Mouse (Mus musculus) kidney, postnatal 0 days (tissue): ENCODE measurements at regions not wholly inside any gene's neighbourhood (a gene's known extent, or its start where the extent isn't known, plus 50 kb on each side); places are given as distances from the start of the nearest gene placed in this dataset.
A peak's percentile ranks its signal among the peaks of the same experiment; 100 is the strongest.

Experiments used
- ATAC-seq: fragments of 200-750 bp; cut with Nextera tagmentation; replicated peaks from 2 replicates; pipeline ENCODE4 v1.8.0; 2017; ENCODE audit warnings: low read depth, moderate number of reproducible peaks, moderate TSS enrichment, moderate library complexity; ENCODE audit not compliant: low FRiP score
- DNase-seq: peaks from one replicate; pipeline ENCODE4 v3.0.0-alpha.2; 2016; ENCODE audit warnings: low spot score
- H3K27ac ChIP-seq: fragments of 300-500 bp; sonication (generic); 2 replicates; pipeline ENCODE4 v1.5.1; 2014; ENCODE audit warnings: mild to moderate bottlenecking
- H3K27me3 ChIP-seq: fragments of 300-500 bp; sonication (generic); 2 replicates; pipeline ENCODE4 v1.6.1; 2014; ENCODE audit warnings: low read length, mixed read lengths; ENCODE audit not compliant: insufficient read depth
- H3K36me3 ChIP-seq: fragments of 300-500 bp; sonication (generic); 2 replicates; pipeline ENCODE4 v1.6.1; 2014; ENCODE audit warnings: low read length, mixed read lengths; ENCODE audit not compliant: insufficient read depth
- H3K4me1 ChIP-seq: fragments of 300-500 bp; sonication (generic); replicated peaks from 2 replicates; pipeline ENCODE4 v1.6.1; 2014; ENCODE audit warnings: antibody characterized with exemption, low read length, mixed read lengths; ENCODE audit not compliant: insufficient read depth
- H3K4me2 ChIP-seq: fragments of 300-500 bp; sonication (generic); 2 replicates; pipeline ENCODE4 v1.6.1; 2014; ENCODE audit warnings: mild to moderate bottlenecking, low read length, moderate library complexity, mixed read lengths
- H3K4me3 ChIP-seq: fragments of 300-500 bp; sonication (generic); replicated peaks from 2 replicates; pipeline ENCODE4 v1.5.1; 2014; ENCODE audit warnings: low read depth, low read length
- H3K9ac ChIP-seq: fragments of 300-500 bp; sonication (generic); 2 replicates; pipeline ENCODE4 v1.6.1; 2014; ENCODE audit warnings: low read depth, low read length
- H3K9me3 ChIP-seq: fragments of 300-500 bp; sonication (generic); replicated peaks from 2 replicates; pipeline ENCODE4 v1.6.1; 2016; ENCODE audit warnings: low read length, inconsistent platforms, mixed read lengths
- CTCF ChIP-seq: IDR thresholded peaks from 2 replicates; pipeline ENCODE4 v1.5.1; 2016; ENCODE audit warnings: antibody characterized with exemption, low read depth, mild to moderate bottlenecking, moderate library complexity
- WGBS: fragments of 180-500 bp; shearing (Covaris S2); extraction: QIAGEN DNeasy Blood & Tissue Kit; methylation state at CpG from one replicate; pipeline ENCODE4 v1.1.7; 2014; 5-methylcytosine and 5-hydroxymethylcytosine counted together

DNA sequence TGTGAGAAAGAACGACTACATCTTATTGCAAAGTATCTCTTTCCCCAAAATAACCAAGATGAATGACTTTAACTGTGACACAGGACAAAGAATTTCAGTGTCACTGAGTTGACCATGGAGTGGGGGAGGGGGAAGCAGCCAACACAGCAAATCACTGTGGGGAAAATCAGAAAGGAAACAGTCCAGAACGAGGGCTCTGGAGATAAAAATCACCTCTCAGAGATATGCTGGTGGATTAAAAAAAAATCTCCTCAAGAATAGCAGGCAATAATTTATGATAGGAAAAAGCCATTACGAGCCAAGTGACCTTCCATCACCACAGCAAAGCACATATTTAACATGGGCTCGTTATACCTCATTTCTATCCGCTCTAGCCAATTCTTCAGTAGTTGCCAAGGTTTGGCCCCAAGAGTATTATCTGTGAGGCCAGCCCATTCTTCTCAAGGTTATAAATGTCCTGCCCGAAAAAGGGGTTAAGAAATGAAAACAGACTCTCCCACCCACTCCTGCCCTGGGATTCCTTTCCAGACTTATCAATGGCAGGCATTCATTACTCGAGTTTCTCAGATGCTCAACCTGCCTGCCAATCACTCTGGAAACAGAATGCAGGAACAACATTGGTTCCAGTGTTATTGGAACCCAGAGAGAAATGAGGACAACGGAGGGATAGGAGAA lies 181.6 kb upstream of the Clint1 start:
- H3K36me3 ChIP-seq = no peaks in the 10 kb centered on the region
- no peaks in the 10 kb centered on the region for H3K27me3 ChIP-seq
- no peak overlapping the region for H3K4me3 ChIP-seq
- H3K4me2 ChIP-seq = no peak overlapping the region
- DNase-seq (peak; percentile 54), ATAC-seq (no peak)
- no peaks in the 10 kb centered on the region for H3K9me3 ChIP-seq
- 13% methylated on average over 8 of the region's 8 CpGs for WGBS
- TF ChIP-seq CTCF = no peak
- H3K9ac ChIP-seq = no peak overlapping the region
- H3K27ac ChIP-seq = no peak overlapping the region
- H3K4me1 ChIP-seq = no peaks in the 10 kb centered on the region

DNA sequence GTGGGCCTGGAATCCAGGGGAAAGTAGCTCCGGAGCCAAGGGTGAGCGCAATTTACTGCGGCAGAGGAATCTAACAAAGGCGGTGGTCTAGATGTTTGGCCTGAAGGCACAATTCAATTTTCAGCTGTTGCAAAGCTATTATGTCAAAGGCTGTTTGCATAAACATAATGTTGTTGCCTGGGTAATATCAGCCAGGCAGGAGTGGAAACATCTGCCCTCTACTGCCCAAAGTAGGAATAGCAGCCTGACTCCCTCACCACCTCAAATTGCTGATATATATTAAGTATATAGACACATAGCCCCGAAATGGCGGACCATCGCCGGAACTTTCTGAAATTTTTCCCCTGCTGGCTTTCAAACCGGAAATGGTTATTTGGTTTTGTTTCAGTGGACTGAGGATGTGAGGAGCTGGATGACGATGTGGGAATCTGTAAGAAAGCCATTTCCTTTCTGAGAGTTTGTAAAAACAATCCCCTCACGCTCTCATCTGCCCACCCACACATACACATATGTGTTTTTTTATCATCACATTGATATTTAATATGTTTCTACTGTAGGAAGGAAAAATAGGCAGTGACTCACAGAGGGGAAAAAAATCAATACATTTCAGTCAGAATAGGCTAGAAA lies 173.1 kb upstream of the Clint1 start:
- peak overlapping the region; percentile 42; the same call in 1 of the 2 replicates for H3K27ac ChIP-seq

DNA sequence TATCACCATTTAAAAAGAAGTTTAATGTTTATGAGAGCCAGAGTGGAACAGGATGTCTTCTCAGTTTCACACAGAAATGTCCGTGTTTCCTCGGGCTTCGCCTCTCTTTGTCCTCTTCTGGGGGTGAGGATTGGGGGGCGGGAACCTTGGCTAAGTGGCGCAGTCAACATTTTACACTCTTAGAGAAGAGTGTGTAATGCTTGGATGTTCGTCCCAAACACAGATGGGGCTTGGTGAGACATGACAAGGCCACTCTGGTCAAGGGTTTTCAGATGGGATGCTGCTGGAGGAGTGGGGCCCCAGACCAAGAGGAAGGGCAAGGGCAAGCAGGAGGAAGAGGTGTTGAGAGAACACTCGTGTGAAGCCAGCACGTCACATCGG lies 172.6 kb upstream of the Clint1 start:
- Histone ChIP-seq H3K27me3 (no peaks in the 10 kb centered on the region), H3K4me3 (no peak overlapping the region), H3K9me3 (no peaks in the 10 kb centered on the region), H3K4me1 (no peaks in the 10 kb centered on the region), H3K4me2 (no peak overlapping the region), H3K36me3 (no peaks in the 10 kb centered on the region), H3K9ac (no peak overlapping the region), H3K27ac (peak overlapping the region; percentile 42; the same call in 1 of the 2 replicates)
- TF ChIP-seq CTCF = no peak
- 70% methylated on average over 9 of the region's 9 CpGs for WGBS
- ATAC-seq (no peak), DNase-seq (no peak)

More for the DNA sequence above, 173.1 kb upstream of the Clint1 start:
- Histone ChIP-seq H3K36me3 (no peaks in the 10 kb centered on the region), H3K9me3 (no peaks in the 10 kb centered on the region), H3K4me2 (peak overlapping the region; percentile 25; the same call in 1 of the 2 replicates), H3K27me3 (no peaks in the 10 kb centered on the region), H3K4me3 (no peak overlapping the region), H3K4me1 (no peaks in the 10 kb centered on the region), H3K9ac (no peak overlapping the region)
- 40% methylated on average over 11 of the region's 11 CpGs for WGBS
- peak; percentile 36 for ATAC-seq
- peak; percentile 92 for DNase-seq
- peak; percentile 90 for TF ChIP-seq CTCF

DNA sequence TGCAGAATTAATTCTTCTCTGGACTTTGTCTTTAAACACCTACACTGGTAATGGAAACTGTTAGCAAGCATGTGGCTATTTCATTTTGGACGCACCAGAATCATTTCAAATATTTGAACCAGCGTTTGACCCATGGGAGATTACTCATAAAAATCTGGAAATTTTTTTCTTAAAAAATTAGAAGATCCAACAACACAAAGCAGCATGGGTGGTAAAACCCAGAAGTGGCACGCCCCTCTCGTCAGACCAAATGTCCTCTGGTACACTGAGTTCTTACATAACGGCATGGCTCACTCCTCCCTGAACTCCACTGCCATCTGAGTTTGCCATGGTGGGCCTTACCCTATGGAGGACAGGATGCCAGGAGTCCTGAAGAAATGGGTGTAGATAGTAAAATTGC lies 166.3 kb upstream of the Clint1 start:
- no peak overlapping the region for H3K4me2 ChIP-seq
- ATAC-seq (no peak), DNase-seq (no peak)
- no peak for TF ChIP-seq CTCF
- H3K27ac ChIP-seq = no peak overlapping the region
- H3K27me3 ChIP-seq = no peaks in the 10 kb centered on the region
- H3K36me3 ChIP-seq = no peaks in the 10 kb centered on the region
- no peaks in the 10 kb centered on the region for H3K9me3 ChIP-seq
- 91% methylated on average over 5 of the region's 5 CpGs for WGBS
- no peak overlapping the region for H3K9ac ChIP-seq
- no peak overlapping the region for H3K4me3 ChIP-seq
- H3K4me1 ChIP-seq = no peaks in the 10 kb centered on the region

DNA sequence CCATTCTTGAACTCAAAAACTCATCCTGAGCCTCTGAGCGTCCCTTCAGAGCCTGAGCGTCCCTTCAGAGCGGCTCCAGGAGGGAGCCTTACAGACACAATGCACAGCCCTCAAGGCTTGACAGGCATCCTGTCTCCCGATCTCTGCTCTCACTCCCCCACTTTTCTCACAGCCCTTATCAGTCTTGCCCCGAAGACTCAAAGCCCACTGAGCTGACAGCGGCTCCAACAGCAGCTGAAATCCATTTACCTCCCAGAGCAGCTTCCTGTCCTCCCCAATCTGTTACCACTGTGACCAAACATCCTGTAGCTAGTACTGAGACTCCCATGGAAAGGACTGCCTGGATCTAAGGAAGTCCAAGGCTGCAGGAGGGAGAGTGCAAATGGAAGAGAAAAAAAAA lies 158.6 kb upstream of the Clint1 start:
- no peak overlapping the region for H3K4me3 ChIP-seq
- no peaks in the 10 kb centered on the region for H3K27me3 ChIP-seq
- DNase-seq (peak; percentile 73), ATAC-seq (no peak)
- no peaks in the 10 kb centered on the region for H3K36me3 ChIP-seq
- H3K4me1 ChIP-seq = no peaks in the 10 kb centered on the region
- no peaks in the 10 kb centered on the region for H3K9me3 ChIP-seq
- H3K4me2 ChIP-seq = no peak overlapping the region
- no peak for TF ChIP-seq CTCF
- no peak overlapping the region for H3K27ac ChIP-seq
- WGBS = 22% methylated on average over 6 of the region's 6 CpGs
- H3K9ac ChIP-seq = no peak overlapping the region

DNA sequence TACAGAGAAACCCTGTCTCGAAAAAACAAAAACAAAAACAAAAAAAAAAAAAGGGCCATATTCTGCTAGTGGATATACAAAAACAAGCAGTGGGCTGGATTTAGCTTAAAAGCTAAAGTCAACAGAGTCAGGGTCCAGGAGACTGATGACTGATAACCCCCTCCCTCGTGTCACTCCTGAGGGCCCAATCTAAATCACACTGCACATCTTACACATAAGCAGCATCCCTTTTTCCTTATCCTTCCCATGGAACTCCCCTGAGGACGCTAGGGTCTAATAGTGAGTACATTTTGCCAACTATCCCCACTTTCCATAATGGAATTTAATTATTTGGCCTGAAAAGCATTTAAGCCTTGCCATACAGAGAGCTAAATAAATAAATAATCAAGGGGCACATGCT lies 150.3 kb upstream of the Clint1 start:
- 49% methylated on average over 3 of the region's 3 CpGs for WGBS
- no peak for ATAC-seq
- no peak for TF ChIP-seq CTCF

DNA sequence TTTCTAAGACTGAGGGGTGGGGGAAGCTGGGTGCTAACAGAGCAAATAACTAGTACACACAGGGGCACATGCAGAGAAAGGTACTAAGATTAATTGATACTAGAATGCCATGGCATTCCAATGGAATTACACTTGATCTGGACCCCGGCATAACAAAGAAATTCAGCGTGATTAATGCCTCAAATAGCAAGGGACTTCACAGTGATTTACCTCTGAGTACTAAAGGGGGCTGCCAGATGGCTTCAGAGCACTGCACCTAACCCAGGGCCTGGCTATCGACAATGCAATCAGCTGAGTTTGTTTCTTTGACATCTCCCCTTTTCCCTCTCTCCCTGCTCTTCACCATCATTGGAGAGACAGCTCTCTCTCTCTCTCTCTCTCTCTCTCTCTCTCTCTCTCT lies 148.9 kb upstream of the Clint1 start:
- H3K9ac ChIP-seq = no peak overlapping the region
- H3K4me2 ChIP-seq = no peak overlapping the region
- no peaks in the 10 kb centered on the region for H3K36me3 ChIP-seq
- H3K9me3 ChIP-seq = no peaks in the 10 kb centered on the region
- TF ChIP-seq CTCF = no peak
- no peaks in the 10 kb centered on the region for H3K4me1 ChIP-seq
- H3K27ac ChIP-seq = no peak overlapping the region
- H3K27me3 ChIP-seq = no peaks in the 10 kb centered on the region
- DNase-seq (no peak), ATAC-seq (no peak)
- WGBS = 42% methylated on average over 3 of the region's 3 CpGs
- H3K4me3 ChIP-seq = no peak overlapping the region

More for the DNA sequence above, 150.3 kb upstream of the Clint1 start:
- Histone ChIP-seq H3K36me3 (no peaks in the 10 kb centered on the region), H3K9ac (no peak overlapping the region), H3K4me1 (no peaks in the 10 kb centered on the region), H3K27ac (no peak overlapping the region), H3K9me3 (no peaks in the 10 kb centered on the region), H3K27me3 (no peaks in the 10 kb centered on the region), H3K4me3 (no peak overlapping the region), H3K4me2 (no peak overlapping the region)
- DNase-seq = no peak
